Mouse (Mus musculus) E14TG2a.4 (cell line): Measurements from ENCODE around the gene C1qtnf6.

ENCODE experiments used
- CTCF ChIP-seq: conservative IDR thresholded peaks from 2 replicates; pipeline ENCODE4 v1.5.1; 2014; ENCODE audit warnings: low read length
- NANOG ChIP-seq: IDR thresholded peaks from 2 replicates; pipeline ENCODE4 v1.6.1; 2014; ENCODE audit warnings: borderline replicate concordance, low read length, mixed read lengths
- POU5F1 ChIP-seq: IDR thresholded peaks from 2 replicates; pipeline ENCODE4 v1.6.1; 2014; ENCODE audit warnings: low read length, borderline replicate concordance

DNA sequence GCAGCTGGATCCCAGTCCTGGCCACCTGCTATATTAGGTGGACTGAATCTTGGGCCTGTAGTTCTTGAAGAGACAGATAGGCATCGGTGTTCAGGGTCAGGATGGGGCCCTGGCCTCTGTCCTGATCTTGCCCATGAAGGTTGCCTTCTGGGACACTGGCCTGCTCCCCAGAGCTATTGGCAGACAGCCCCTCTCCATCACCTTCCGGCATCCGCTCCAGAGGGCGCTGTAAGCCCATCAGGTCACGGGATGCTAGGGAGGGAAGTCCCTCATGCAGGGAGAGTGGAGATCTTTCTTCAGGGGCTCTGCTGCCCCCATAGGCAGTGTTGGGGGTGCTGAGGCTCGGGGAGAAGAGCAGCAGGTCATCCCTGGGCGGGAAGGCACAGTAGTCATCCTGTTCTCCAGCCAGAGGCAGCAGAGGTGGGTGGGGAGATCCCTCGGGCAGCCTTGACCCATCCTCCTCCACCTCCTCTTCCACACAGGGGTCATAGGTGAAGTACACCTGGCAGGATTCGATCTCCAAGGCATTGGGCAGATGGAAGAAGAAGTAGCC lies 49.7 kb downstream of the C1qtnf6 start:
- no peak for TF ChIP-seq CTCF
- no peak for TF ChIP-seq NANOG
- TF ChIP-seq POU5F1 = no peak
